Mouse (Mus musculus) forebrain, embryonic 15.5 days (tissue): Measurements from ENCODE around the gene Pomgnt1. TPM values are rescaled to one million over a fixed set of nuclear protein-coding genes. Genes with fewer than 3 reads are reported as not detected.

Experiments used
- ATAC-seq: fragments of 200-750 bp; cut with Nextera tagmentation; replicated peaks from 2 replicates; pipeline ENCODE4 v1.8.0; 2017; ENCODE audit warnings: mild to moderate bottlenecking, moderate TSS enrichment, moderate library complexity
- H3K27ac ChIP-seq: fragments of 300-500 bp; sonication (generic); replicated peaks from 2 replicates; pipeline ENCODE4 v1.5.1; 2015; ENCODE audit warnings: mild to moderate bottlenecking, inconsistent platforms
- H3K27me3 ChIP-seq: fragments of 300-500 bp; sonication (generic); 2 replicates; pipeline ENCODE4 v1.6.1; 2015; ENCODE audit warnings: inconsistent platforms
- H3K36me3 ChIP-seq: fragments of 300-500 bp; sonication (generic); 2 replicates; pipeline ENCODE4 v1.6.1; 2015; ENCODE audit warnings: mild to moderate bottlenecking, inconsistent platforms
- H3K4me1 ChIP-seq: fragments of 300-500 bp; sonication (generic); 2 replicates; pipeline ENCODE4 v1.6.1; 2015; ENCODE audit warnings: inconsistent platforms
- H3K4me2 ChIP-seq: fragments of 300-500 bp; sonication (generic); replicated peaks from 2 replicates; pipeline ENCODE4 v1.6.1; 2015; ENCODE audit warnings: mild to moderate bottlenecking, inconsistent platforms
- H3K4me3 ChIP-seq: fragments of 300-500 bp; sonication (generic); 2 replicates; pipeline ENCODE4 v1.5.1; 2015; ENCODE audit warnings: mild to moderate bottlenecking, inconsistent platforms
- H3K9ac ChIP-seq: fragments of 300-500 bp; sonication (generic); replicated peaks from 2 replicates; pipeline ENCODE4 v1.6.1; 2015; ENCODE audit warnings: mild to moderate bottlenecking, inconsistent platforms
- H3K9me3 ChIP-seq: fragments of 300-500 bp; sonication (generic); 2 replicates; pipeline ENCODE4 v1.6.1; 2016; ENCODE audit warnings: inconsistent platforms
- WGBS: fragments of 180-500 bp; shearing (Covaris S2); methylation state at CpG from one replicate; pipeline ENCODE4 v1.1.7; 2015; ENCODE audit warnings: mixed read lengths; 5-methylcytosine and 5-hydroxymethylcytosine counted together
- polyA plus RNA-seq: library from polyadenylated mRNA; unstranded; fragments of >200 nt; fragmentation: Nextera tagmentation; extraction: Ambion mirVana; gene quantifications from 2 replicates; pipeline ENCODE4 v1.2.1, GENCODE M21; 2015

The Pomgnt1 gene
- polyA plus RNA-seq, 1 experiment from 2014 or later, result 66.1 TPM

GRCm38 (mm10) chr4:116142269-116142668 is 18.6 kb downstream of the Pomgnt1 start:
- H3K4me1 ChIP-seq, result peaks cover 18% of the 10 kb centered on the region
- H3K4me3 ChIP-seq, result no peak overlapping the region
- no peak overlapping the region for H3K4me2 ChIP-seq
- H3K27ac ChIP-seq, result no peak overlapping the region
- ATAC-seq, result no peak
- no peaks in the 10 kb centered on the region for H3K9me3 ChIP-seq
- no peaks in the 10 kb centered on the region for H3K27me3 ChIP-seq
- H3K36me3 ChIP-seq, result no peaks in the 10 kb centered on the region
- H3K9ac ChIP-seq, result no peak overlapping the region
- WGBS, result 84% methylated on average over 7 of the region's 7 CpGs

GRCm38 (mm10) chr4:116143317-116143811 is 19.7 kb downstream of the Pomgnt1 start:
- WGBS, result 6% methylated on average over 7 of the region's 7 CpGs

GRCm38 (mm10) chr4:116143891-116144717 is 20.5 kb downstream of the Pomgnt1 start:
- Histone ChIP-seq H3K9ac (peak overlapping the region; percentile 57), H3K36me3 (no peaks in the 10 kb centered on the region), H3K9me3 (no peaks in the 10 kb centered on the region), H3K4me1 (peaks cover 18% of the 10 kb centered on the region), H3K4me3 (peak overlapping the region; percentile 65), H3K27ac (no peak overlapping the region), H3K27me3 (no peaks in the 10 kb centered on the region), H3K4me2 (peak overlapping the region; percentile 97)
- ATAC-seq, result peak; percentile 85
- WGBS, result under 1% methylated on average over 41 of the region's 47 CpGs

More at GRCm38 (mm10) chr4:116143317-116143811, 19.7 kb downstream of the Pomgnt1 start:
- ATAC-seq, result no peak
- Histone ChIP-seq H3K36me3 (no peaks in the 10 kb centered on the region), H3K9me3 (no peaks in the 10 kb centered on the region), H3K4me2 (peak overlapping the region; percentile 97), H3K4me1 (peaks cover 18% of the 10 kb centered on the region), H3K4me3 (peak overlapping the region; percentile 65), H3K27ac (no peak overlapping the region), H3K27me3 (no peaks in the 10 kb centered on the region), H3K9ac (peak overlapping the region; percentile 8; the same call in 1 of the 2 replicates)

GRCm38 (mm10) chr4:116149812-116150155 is 26.1 kb downstream of the Pomgnt1 start:
- Histone ChIP-seq H3K9me3 (no peaks in the 10 kb centered on the region), H3K36me3 (peaks cover 28% of the 10 kb centered on the region; the same call in 1 of the 2 replicates), H3K4me1 (peaks cover 16% of the 10 kb centered on the region), H3K27me3 (no peaks in the 10 kb centered on the region), H3K4me3 (peak overlapping the region; percentile 78), H3K4me2 (peak overlapping the region; percentile 55), H3K27ac (peak overlapping the region; percentile 85), H3K9ac (peak overlapping the region; percentile 93)
- WGBS, result 18% methylated on average over 6 of the region's 6 CpGs
- ATAC-seq, result peak; percentile 16

GRCm38 (mm10) chr4:116150156-116150861 is 26.7 kb downstream of the Pomgnt1 start:
- peak; percentile 94 for ATAC-seq
- Histone ChIP-seq H3K27ac (peak overlapping the region; percentile 85), H3K36me3 (peaks cover 33% of the 10 kb centered on the region), H3K9me3 (no peaks in the 10 kb centered on the region), H3K27me3 (no peaks in the 10 kb centered on the region), H3K4me2 (peak overlapping the region; percentile 55), H3K4me3 (peak overlapping the region; percentile 78), H3K9ac (peak overlapping the region; percentile 93), H3K4me1 (peaks cover 15% of the 10 kb centered on the region)
- WGBS, result under 1% methylated on average over 70 of the region's 73 CpGs

- ATAC-seq, result peak; percentile 26
- H3K27ac ChIP-seq, result peak overlapping the region; percentile 85
- H3K4me1 ChIP-seq, result peaks cover 15% of the 10 kb centered on the region
- peak overlapping the region; percentile 78 for H3K4me3 ChIP-seq
- H3K27me3 ChIP-seq, result no peaks in the 10 kb centered on the region
- WGBS, result 24% methylated on average over 4 of the region's 4 CpGs
- peak overlapping the region; percentile 55 for H3K4me2 ChIP-seq
- H3K9ac ChIP-seq, result peak overlapping the region; percentile 93
- H3K36me3 ChIP-seq, result peaks cover 38% of the 10 kb centered on the region
- H3K9me3 ChIP-seq, result no peaks in the 10 kb centered on the region
These were observed 27.2 kb downstream of the Pomgnt1 start for GRCm38 (mm10) chr4:116150862-116151221.

GRCm38 (mm10) chr4:116151238-116151637 is 27.6 kb downstream of the Pomgnt1 start, which contains the start of gene Lurap1:
TSS of gene Lurap1 (minus strand) at chr4:116151338.
- peak within 1 kb of the TSS; percentile 85 for H3K27ac ChIP-seq
- no peaks in the 10 kb centered on the region for H3K27me3 ChIP-seq
- WGBS, result 74% methylated on average over 6 of the region's 6 CpGs
- H3K4me3 ChIP-seq, result peak within 1 kb of the TSS; percentile 78
- H3K9me3 ChIP-seq, result no peaks in the 10 kb centered on the region
- H3K36me3 ChIP-seq, result peaks cover 42% of the 10 kb centered on the region
- peak within 1 kb of the TSS; percentile 55 for H3K4me2 ChIP-seq
- no peak for ATAC-seq
- peak within 1 kb of the TSS; percentile 93 for H3K9ac ChIP-seq
- H3K4me1 ChIP-seq, result peaks cover 15% of the 10 kb centered on the region

- H3K4me2 ChIP-seq, result no peak overlapping the region
- H3K9me3 ChIP-seq, result no peaks in the 10 kb centered on the region
- no peak overlapping the region for H3K9ac ChIP-seq
- H3K27me3 ChIP-seq, result no peaks in the 10 kb centered on the region
- WGBS, result 93% methylated on average over 15 of the region's 15 CpGs
- H3K4me1 ChIP-seq, result peaks cover 15% of the 10 kb centered on the region
- H3K36me3 ChIP-seq, result peaks cover 57% of the 10 kb centered on the region
- H3K4me3 ChIP-seq, result no peak overlapping the region
- H3K27ac ChIP-seq, result no peak overlapping the region
- no peak for ATAC-seq
These were observed 29.1 kb downstream of the Pomgnt1 start for GRCm38 (mm10) chr4:116152702-116153101.

- peaks cover 64% of the 10 kb centered on the region for H3K36me3 ChIP-seq
- H3K4me2 ChIP-seq, result no peak overlapping the region
- H3K4me1 ChIP-seq, result 0 out of 2 replicates have a peak, but pooled peaks cover 2% of the 10 kb centered on the region
- H3K4me3 ChIP-seq, result no peak overlapping the region
- no peaks in the 10 kb centered on the region for H3K9me3 ChIP-seq
- H3K9ac ChIP-seq, result no peak overlapping the region
- no peak overlapping the region for H3K27ac ChIP-seq
- ATAC-seq, result no peak
- WGBS, result 90% methylated on average over 2 of the region's 2 CpGs
- no peaks in the 10 kb centered on the region for H3K27me3 ChIP-seq
These were observed 34.2 kb downstream of the Pomgnt1 start for GRCm38 (mm10) chr4:116157882-116158281.

GRCm38 (mm10) chr4:116159912-116160311 is 36.3 kb downstream of the Pomgnt1 start:
- no peak overlapping the region for H3K9ac ChIP-seq
- H3K9me3 ChIP-seq, result no peaks in the 10 kb centered on the region
- peak; percentile 62; the same call in 1 of the 2 replicates for ATAC-seq
- no peak overlapping the region for H3K4me2 ChIP-seq
- H3K27me3 ChIP-seq, result no peaks in the 10 kb centered on the region
- 0 out of 2 replicates have a peak overlapping the region, but pooled peaks have one; percentile 23 for H3K27ac ChIP-seq
- H3K4me3 ChIP-seq, result no peak overlapping the region
- H3K4me1 ChIP-seq, result 0 out of 2 replicates have a peak, but pooled peaks cover 2% of the 10 kb centered on the region
- H3K36me3 ChIP-seq, result peaks cover 44% of the 10 kb centered on the region
- WGBS, result 40% methylated on average over 3 of the region's 3 CpGs

GRCm38 (mm10) chr4:116160769-116161168 is 37.1 kb downstream of the Pomgnt1 start:
- H3K36me3 ChIP-seq, result peaks cover 35% of the 10 kb centered on the region
- no peak overlapping the region for H3K27ac ChIP-seq
- H3K27me3 ChIP-seq, result no peaks in the 10 kb centered on the region
- no peak for ATAC-seq
- no peaks in the 10 kb centered on the region for H3K9me3 ChIP-seq
- no peak overlapping the region for H3K4me3 ChIP-seq
- H3K4me2 ChIP-seq, result no peak overlapping the region
- H3K9ac ChIP-seq, result no peak overlapping the region
- 0 out of 2 replicates have a peak, but pooled peaks cover 2% of the 10 kb centered on the region for H3K4me1 ChIP-seq
- WGBS, result 83% methylated on average over 3 of the region's 3 CpGs

GRCm38 (mm10) chr4:116162142-116162541 is 38.5 kb downstream of the Pomgnt1 start:
- H3K9me3 ChIP-seq, result no peaks in the 10 kb centered on the region
- H3K4me3 ChIP-seq, result no peak overlapping the region
- 75% methylated on average over 4 of the region's 4 CpGs for WGBS
- H3K9ac ChIP-seq, result no peak overlapping the region
- ATAC-seq, result no peak
- no peak overlapping the region for H3K27ac ChIP-seq
- H3K4me1 ChIP-seq, result 0 out of 2 replicates have a peak, but pooled peaks cover 2% of the 10 kb centered on the region
- H3K36me3 ChIP-seq, result peaks cover 22% of the 10 kb centered on the region
- no peak overlapping the region for H3K4me2 ChIP-seq
- H3K27me3 ChIP-seq, result no peaks in the 10 kb centered on the region
